Mouse (Mus musculus) pancreas, adult 10 weeks (tissue): ENCODE measurements around the gene Ssh3. TPM values are rescaled to one million over a fixed set of nuclear protein-coding genes. Genes with fewer than 3 reads are reported as not detected.

ENCODE experiments used
- polyA plus RNA-seq: library from polyadenylated mRNA; stranded (reverse); fragments of 350-450 nt; fragmentation: Illumina TruSeq; extraction: RNeasy Lipid Tissue Mini Kit (QIAGEN cat#74804); gene quantifications from one replicate; pipeline ENCODE4 v1.2.3, GENCODE M21; 2015; ENCODE audit warnings: low read depth, low replicate concordance; ENCODE audit not compliant: insufficient read depth

Ssh3 gene
- polyA plus RNA-seq = 23.7 TPM

DNA sequence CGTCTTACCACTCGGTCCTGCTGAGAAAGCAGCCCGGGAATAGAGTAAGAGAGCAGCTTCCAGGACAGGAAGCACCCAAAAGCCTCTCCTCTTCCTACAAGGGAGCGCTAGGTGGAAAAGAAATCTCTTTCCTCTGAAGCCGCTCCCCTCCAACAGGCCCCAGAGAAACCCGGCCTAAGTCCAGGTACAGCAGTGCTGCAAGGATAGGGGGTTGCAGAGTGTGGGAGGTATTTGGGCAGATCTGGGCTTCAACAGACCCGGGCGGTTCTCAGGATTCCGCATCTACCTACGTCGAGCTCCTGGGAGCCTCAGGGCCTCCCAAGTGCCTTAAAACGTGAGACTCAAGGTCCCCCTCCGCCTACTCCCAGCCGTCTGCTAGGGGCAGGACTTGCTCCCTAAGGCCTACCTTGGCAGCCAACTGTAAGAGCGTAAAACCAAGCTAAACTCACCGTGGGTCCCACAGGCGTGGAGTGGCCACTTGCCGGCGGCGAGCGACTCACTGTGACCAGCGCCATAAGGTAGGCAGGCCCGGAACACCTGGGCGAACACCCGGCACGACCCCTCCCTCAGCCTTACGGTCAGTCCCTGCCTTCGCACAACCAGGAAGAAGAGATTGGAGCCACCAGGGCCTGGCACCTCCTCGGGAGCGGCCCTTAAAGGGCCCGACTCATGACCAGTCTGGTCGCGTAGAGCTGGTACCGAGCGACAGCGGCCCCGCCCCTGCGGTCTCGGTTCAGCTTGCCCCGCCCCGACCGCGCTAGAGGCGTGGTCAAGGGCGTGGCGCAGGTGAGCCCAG is at the start of gene Ssh3:
Gene Ssh3, minus strand, starts transcription at position 615 of the 796 bp plus-strand sequence.

DNA sequence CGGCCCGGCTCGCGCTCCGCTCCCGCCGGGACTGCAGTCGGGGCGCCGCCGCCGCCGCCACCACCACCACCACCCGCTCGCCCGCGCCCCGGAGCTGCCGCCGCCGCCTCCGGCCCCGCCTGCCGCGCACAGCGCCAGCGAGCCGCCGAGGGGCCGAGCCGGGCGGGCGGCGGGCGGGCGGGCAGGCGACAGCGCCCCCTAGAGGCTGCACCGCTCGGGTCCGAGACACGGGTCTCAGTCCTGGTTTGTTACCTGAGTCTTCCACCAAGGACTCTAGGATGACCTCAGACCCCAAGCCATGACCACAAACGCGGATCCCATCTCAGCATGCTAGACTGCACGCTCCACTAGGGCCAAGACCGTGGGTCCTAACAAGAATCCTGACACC is 37.2 kb upstream of the Ssh3 start, which contains the start of gene Grk2:
Gene Grk2, minus strand, starts transcription at position 33 of the 388 bp plus-strand sequence.

DNA sequence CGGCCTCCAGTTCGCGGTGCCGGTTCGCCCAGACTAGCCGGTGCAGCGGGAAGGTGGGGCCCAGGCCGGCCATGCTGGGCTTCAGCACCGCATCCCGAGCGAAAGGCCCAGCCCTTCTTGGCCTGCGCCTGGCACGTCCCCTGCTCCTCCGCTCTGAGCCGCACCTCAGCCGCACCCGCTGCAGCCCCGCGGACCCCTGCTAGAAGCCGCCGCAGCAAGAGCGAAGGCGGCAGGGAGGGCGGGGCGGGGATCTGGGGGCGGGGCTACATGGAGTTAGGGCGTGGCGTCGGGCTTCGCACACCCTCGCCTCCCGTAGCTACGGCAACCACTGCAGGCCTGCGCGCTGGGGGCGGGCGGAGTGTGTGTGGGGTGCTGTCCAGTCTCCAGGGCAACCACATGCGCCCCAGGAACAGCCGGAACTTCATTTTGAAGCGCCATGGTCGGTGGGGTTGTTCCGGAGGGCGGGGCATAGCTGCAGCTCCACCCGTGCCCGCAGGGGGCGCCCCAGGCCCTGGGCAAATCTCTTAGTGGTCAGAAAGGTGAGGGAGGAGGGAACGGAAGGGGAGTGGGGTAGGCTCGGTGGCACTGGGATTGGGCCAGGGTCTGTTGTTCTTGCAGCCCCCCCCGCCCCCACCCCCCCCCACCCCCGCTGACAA is 14.0 kb upstream of the Ssh3 start, which contains the start of gene Ankrd13d:
Gene Ankrd13d, minus strand, starts transcription at position 240 of the 656 bp plus-strand sequence.

DNA sequence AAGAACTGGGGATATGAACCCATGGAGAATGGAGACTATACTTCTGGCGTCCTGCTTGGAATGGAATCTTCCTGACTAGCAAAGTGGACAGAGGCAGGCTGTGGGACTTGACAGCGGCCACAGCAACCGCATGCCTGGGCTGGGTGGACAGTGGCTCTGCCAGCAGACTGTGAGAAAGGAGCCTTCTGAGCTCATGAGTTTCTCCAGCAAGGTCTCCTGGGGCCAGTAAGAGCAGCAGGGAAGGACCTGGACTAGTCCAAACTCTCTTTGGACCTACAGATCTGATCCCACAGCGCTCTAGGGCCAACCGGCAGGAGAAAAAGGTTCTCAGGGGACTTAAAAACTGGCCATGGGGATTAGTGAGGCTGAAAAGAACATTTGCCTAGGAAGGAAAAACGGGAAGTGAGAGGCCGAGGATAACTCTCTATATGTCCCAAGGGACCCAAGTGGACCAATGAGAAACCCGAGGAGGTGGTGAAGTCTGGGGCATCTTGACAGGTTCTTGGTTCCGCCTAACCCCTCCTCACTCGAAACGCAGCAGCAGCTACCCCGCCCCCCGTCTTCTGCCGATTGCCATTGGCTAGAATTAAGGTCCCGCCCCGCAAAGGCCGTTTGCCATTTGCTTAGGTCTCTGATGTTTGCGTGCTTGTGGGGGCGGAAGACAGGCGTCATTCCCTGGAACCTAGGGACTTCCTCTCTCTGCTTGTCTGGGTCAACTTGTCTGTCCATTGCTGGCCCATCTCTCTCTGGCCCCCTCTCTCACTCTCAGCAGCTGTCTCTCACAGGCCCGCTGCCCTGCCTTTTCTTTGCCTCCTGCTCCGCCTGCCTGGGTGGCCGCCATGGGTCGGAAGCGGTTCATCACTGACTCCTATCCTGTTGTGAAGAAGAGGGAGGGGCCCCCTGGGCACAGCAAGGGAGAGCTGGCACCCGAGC is 37.5 kb downstream of the Ssh3 start, which contains the start of gene Pold4:
Gene Pold4, plus strand, starts transcription at position 647 of the 933 bp plus-strand sequence.

DNA sequence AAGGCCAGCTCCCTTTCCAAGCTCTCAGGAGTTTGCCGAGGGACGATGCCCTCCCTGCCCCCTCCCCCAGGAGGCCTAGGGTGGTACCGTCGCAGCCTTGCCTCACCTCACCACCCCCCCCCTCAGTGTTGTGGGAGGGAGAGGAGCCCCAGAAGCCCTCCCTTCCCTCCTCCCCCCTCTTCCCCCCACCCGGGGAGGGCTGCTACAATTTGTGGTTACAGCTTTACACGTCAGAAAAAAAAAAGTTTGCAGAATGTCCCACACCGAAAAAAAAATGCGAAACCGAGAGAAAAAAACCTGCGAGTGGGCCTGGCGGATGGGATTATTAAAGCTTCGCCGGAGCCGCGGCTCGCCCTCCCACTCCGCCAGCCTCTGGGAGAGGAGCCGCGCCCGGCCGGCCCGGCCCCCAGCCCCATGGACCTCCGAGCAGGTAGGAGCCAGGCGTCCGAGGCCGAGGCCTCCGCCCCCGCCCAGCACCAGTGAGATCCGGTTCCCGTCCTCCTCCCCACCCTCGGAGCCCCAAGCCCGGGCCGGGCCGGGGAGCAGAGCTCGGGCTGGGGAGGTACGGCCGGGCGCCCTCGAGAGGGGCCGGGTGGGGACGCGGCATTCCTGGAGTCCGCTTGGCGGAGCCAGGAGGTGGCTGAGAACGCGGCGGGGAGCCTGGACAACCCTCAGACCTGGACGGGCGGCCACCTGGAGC is 54.8 kb downstream of the Ssh3 start, which contains the start of the genes Clcf1 and AC109138.7:
Gene Clcf1, plus strand, starts transcription at position 168 of the 700 bp plus-strand sequence.
Gene AC109138.7, plus strand, starts transcription at position 287 of the 700 bp plus-strand sequence.

Other genes with a start within 250 kb of the Ssh3 start
- gene Gstp1, start 231.2 kb downstream of the Ssh3 start, polyA plus RNA-seq = 449 TPM
- 112 TPM for gene Gstp2, start 223.2 kb downstream of the Ssh3 start, polyA plus RNA-seq
- gene Gstp3, start 209.6 kb downstream of the Ssh3 start, polyA plus RNA-seq = not detected
- gene Cabp2, start 187.6 kb downstream of the Ssh3 start, polyA plus RNA-seq = 118 TPM
- 35.8 TPM for gene Cdk2ap2, start 172.0 kb downstream of the Ssh3 start, polyA plus RNA-seq
- 10.6 TPM for gene Pitpnm1, start 169.2 kb downstream of the Ssh3 start, polyA plus RNA-seq
- 19.1 TPM for gene Aip, start 143.3 kb downstream of the Ssh3 start, polyA plus RNA-seq
- not detected for gene Gpr152, start 129.4 kb downstream of the Ssh3 start, polyA plus RNA-seq
- not detected for gene Cabp4, start 125.1 kb downstream of the Ssh3 start, polyA plus RNA-seq
- gene Coro1b, start 120.6 kb downstream of the Ssh3 start, polyA plus RNA-seq = 31.1 TPM
- 8.4 TPM for gene Ptprcap, start 115.6 kb downstream of the Ssh3 start, polyA plus RNA-seq
- 31.4 TPM for gene Rps6kb2, start 105.8 kb downstream of the Ssh3 start, polyA plus RNA-seq
- gene Carns1, start 93.7 kb downstream of the Ssh3 start, polyA plus RNA-seq = 1.00 TPM
- gene Tbc1d10c, start 77.9 kb downstream of the Ssh3 start, polyA plus RNA-seq = 0.87 TPM
- gene Ppp1ca, start 77.1 kb downstream of the Ssh3 start, polyA plus RNA-seq = 54.4 TPM
- 2.1 TPM for gene Rad9a, start 67.5 kb downstream of the Ssh3 start, polyA plus RNA-seq
- gene Clcf1, start 54.9 kb downstream of the Ssh3 start, polyA plus RNA-seq = 2.8 TPM
- not detected for gene AC109138.7, start 54.8 kb downstream of the Ssh3 start, polyA plus RNA-seq
- 14.6 TPM for gene Pold4, start 37.3 kb downstream of the Ssh3 start, polyA plus RNA-seq
- 1.0 TPM for gene Ankrd13d, start 14.0 kb upstream of the Ssh3 start, polyA plus RNA-seq
- gene Grk2, start 37.0 kb upstream of the Ssh3 start, polyA plus RNA-seq = 33.0 TPM
- 13.1 TPM for gene Kdm2a, start 129.1 kb upstream of the Ssh3 start, polyA plus RNA-seq
- 1.5 TPM for gene Rhod, start 170.3 kb upstream of the Ssh3 start, polyA plus RNA-seq
- 0.22 TPM for gene Syt12, start 208.3 kb upstream of the Ssh3 start, polyA plus RNA-seq
- gene 2010003K11Rik, start 229.4 kb upstream of the Ssh3 start, polyA plus RNA-seq = not detected
- 13.1 TPM for gene Pcx, start 241.3 kb upstream of the Ssh3 start, polyA plus RNA-seq